Mouse (Mus musculus): ENCODE results near the gene Naa15.
"Not testable (repeated sequence)": the region's sequence is repeated elsewhere in the genome, so short reads cannot be mapped to it uniquely, and the experiment has no call there.

Gene Naa15

GRCm38 (mm10) chr3:51434364-51434763 is 19.4 kb downstream of the Naa15 start:
- DNase-seq (ENCODE audit: low read depth, low spot score): not testable (repeated sequence)

- no peak for DNase-seq (ENCODE audit: low read depth, low spot score)
Observed at GRCm38 (mm10) chr3:51434871-51435595, 20.1 kb downstream of the Naa15 start.

- no peak for DNase-seq (ENCODE audit: low read depth, low spot score)
Observed at GRCm38 (mm10) chr3:51468530-51468929, 53.6 kb downstream of the Naa15 start.

GRCm38 (mm10) chr3:51475706-51476105 is 60.8 kb downstream of the Naa15 start:
- DNase-seq (ENCODE audit: low read depth, low spot score): no peak

GRCm38 (mm10) chr3:51479893-51480292 is 64.9 kb downstream of the Naa15 start:
- DNase-seq (ENCODE audit: low read depth, low spot score): no peak

GRCm38 (mm10) chr3:51481059-51481458 is 66.1 kb downstream of the Naa15 start:
- DNase-seq (ENCODE audit: low read depth, low spot score): peak; percentile 69

- DNase-seq (ENCODE audit: low read depth, low spot score): no peak
Observed at GRCm38 (mm10) chr3:51481881-51482280, 66.9 kb downstream of the Naa15 start.

- DNase-seq (ENCODE audit: low read depth, low spot score): no peak
Observed at GRCm38 (mm10) chr3:51482781-51483180, 67.8 kb downstream of the Naa15 start.

GRCm38 (mm10) chr3:51483741-51484359 is 68.9 kb downstream of the Naa15 start, which contains the start of gene Rab33b:
Gene Rab33b, plus strand, starts transcription at chr3:51483920.
- DNase-seq (ENCODE audit: low read depth, low spot score): peak; percentile 96

- no peak for DNase-seq (ENCODE audit: low read depth, low spot score)
Observed at GRCm38 (mm10) chr3:51484370-51484769, 69.4 kb downstream of the Naa15 start.

- no peak for DNase-seq (ENCODE audit: low read depth, low spot score)
Observed at GRCm38 (mm10) chr3:51485347-51485746, 70.4 kb downstream of the Naa15 start.

GRCm38 (mm10) chr3:51486491-51487195 is 71.7 kb downstream of the Naa15 start:
- no peak for DNase-seq (ENCODE audit: low read depth, low spot score)

- DNase-seq (ENCODE audit: low read depth, low spot score): no peak
Observed at GRCm38 (mm10) chr3:51490088-51490753, 75.3 kb downstream of the Naa15 start.

GRCm38 (mm10) chr3:51493272-51493838 is 78.4 kb downstream of the Naa15 start:
- no peak for DNase-seq (ENCODE audit: low read depth, low spot score)

GRCm38 (mm10) chr3:51494466-51494865 is 79.5 kb downstream of the Naa15 start:
- DNase-seq (ENCODE audit: low read depth, low spot score): no peak

- no peak for DNase-seq (ENCODE audit: low read depth, low spot score)
Observed at GRCm38 (mm10) chr3:51495646-51496045, 80.7 kb downstream of the Naa15 start.

- DNase-seq (ENCODE audit: low read depth, low spot score): no peak
Observed at GRCm38 (mm10) chr3:51497978-51498377, 83.0 kb downstream of the Naa15 start.

- no peak for DNase-seq (ENCODE audit: low read depth, low spot score)
Observed at GRCm38 (mm10) chr3:51498659-51499058, 83.7 kb downstream of the Naa15 start.

GRCm38 (mm10) chr3:51499876-51500275 is 84.9 kb downstream of the Naa15 start:
- no peak for DNase-seq (ENCODE audit: low read depth, low spot score)

GRCm38 (mm10) chr3:51504385-51504952 is 89.5 kb downstream of the Naa15 start:
- DNase-seq (ENCODE audit: low read depth, low spot score): no peak

GRCm38 (mm10) chr3:51505465-51505864 is 90.5 kb downstream of the Naa15 start:
- DNase-seq (ENCODE audit: low read depth, low spot score): no peak

All from forelimb bud, embryonic 11.5 days (tissue).